Mouse (Mus musculus): ENCODE results near the gene Pdx1.

GRCm38 (mm10) chr5:147308451-147308850, 38.7 kb downstream of the Pdx1 start:
- no peak for TF ChIP-seq CTCF (IDR thresholded peaks at IDR 0.05; ENCODE audit: insufficient read depth, low read length)
- TF ChIP-seq POLR2A (IDR thresholded peaks at IDR 0.05; ENCODE audit: borderline replicate concordance, extremely low read depth, low read depth, low read length), result no peak

Measured in lung, adult 2 months (tissue).